Mouse (Mus musculus) monocyte, adult 5-6 weeks (primary cell): ENCODE measurements around the gene Vmn1r117. TPM values are rescaled to one million over a fixed set of nuclear protein-coding genes. Genes with fewer than 3 reads are reported as not detected.
"Not testable (repeated sequence)": the region's sequence is repeated elsewhere in the genome, so short reads cannot be mapped to it uniquely, and the experiment has no call there.

Experiments used
- ATAC-seq: fragments of 153-309, 156-312 bp; replicated peaks from 2 replicates; pipeline ENCODE4 v1.8.0; 2017; ENCODE audit warnings: mild to moderate bottlenecking; ENCODE audit not compliant: low TSS enrichment, insufficient number of reproducible peaks, severe bottlenecking, poor library complexity, low FRiP score
- total RNA-seq: library from RNA; stranded (forward); fragments of 200-1000, 200-491, 200-594 nt; gene quantifications from 3 replicates; pipeline ENCODE4 v1.2.3, GENCODE M21; 2017

Gene Vmn1r117
- not detected in 3 replicates for total RNA-seq

DNA sequence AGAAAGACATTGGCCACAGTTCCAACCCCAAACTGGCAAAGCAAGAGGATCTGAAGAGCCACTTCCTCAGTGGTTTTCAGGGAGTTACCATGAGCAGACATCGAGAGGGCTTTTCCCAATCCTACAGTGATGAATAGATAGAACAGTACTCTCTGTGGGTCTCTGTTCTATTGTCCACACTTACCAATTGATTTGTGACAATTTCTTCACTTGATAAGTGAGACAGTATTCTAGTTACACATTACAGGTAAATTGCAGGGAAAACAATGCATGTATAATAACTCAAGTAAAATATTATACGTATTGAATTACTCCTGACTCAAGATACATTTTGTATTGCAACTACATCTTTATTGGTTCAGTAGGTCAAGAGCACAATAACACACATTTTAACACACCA lies at the start of gene Vmn1r117:
Gene Vmn1r117, minus strand, starts transcription at position 101 of the 400 bp plus-strand sequence.
- ATAC-seq: not testable (repeated sequence)

DNA sequence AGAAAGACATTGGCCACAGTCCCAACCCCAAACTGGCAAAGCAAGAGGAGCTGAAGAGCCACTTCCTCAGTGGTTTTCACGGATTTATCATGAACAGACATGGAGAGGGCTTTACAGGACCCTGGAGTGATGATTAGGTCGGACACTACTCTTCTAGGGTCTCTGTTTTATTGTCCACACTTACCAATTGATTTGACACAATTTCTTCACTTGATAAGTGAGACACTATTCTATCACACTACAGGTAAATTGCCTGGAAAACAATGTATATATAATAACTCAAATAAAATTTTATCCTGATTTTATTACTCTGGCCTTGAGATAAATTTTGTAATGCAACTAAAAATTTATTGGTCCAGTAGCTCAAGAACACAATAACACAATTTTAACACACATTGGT lies 28.3 kb upstream of the Vmn1r117 start, which contains the start of gene Vmn1r118:
Gene Vmn1r118, minus strand, starts transcription at position 101 of the 400 bp plus-strand sequence.
- not testable (repeated sequence) for ATAC-seq

DNA sequence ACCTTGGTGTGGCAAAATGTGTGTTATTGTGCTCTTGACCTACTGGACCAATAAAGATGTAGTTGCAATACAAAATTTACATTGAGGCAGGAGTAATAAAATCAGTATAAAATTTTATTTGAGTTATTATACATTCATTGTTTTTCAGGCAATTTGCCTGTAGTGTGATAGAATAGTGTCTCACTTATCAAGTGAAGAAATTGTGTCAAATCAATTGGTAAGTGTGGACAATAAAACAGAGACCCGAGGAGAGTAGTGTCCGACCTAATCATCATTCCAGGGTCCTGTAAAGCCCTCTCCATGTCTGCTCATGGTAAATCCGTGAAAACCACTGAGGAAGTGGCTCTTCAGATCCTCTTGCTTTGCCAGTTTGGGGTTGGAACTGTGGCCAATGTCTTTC lies 12.0 kb downstream of the Vmn1r117 start, which contains the start of gene Vmn1r116:
Gene Vmn1r116, plus strand, starts transcription at position 301 of the 400 bp plus-strand sequence.
- ATAC-seq: not testable (repeated sequence)

- ATAC-seq: not testable (repeated sequence)
Measured at GRCm38 (mm10) chr7:20844885-20845284, 39.0 kb downstream of the Vmn1r117 start, which contains the start of gene Vmn1r115. Vmn1r115 (minus strand) TSS chr7:20844985.

Other genes starting within 250 kb of the Vmn1r117 start
- not detected in 3 replicates for gene Vmn1r107, start 215.2 kb downstream of the Vmn1r117 start, total RNA-seq
- gene Vmn1r111, start 180.9 kb downstream of the Vmn1r117 start, total RNA-seq: not detected in 3 replicates
- gene Gm10668, start 153.5 kb downstream of the Vmn1r117 start, total RNA-seq: not detected in 3 replicates
- not detected in 3 replicates for gene Vmn1r112, start 112.9 kb downstream of the Vmn1r117 start, total RNA-seq
- not detected in 3 replicates for gene Vmn1r113, start 96.8 kb downstream of the Vmn1r117 start, total RNA-seq
- gene Vmn1r114, start 71.9 kb downstream of the Vmn1r117 start, total RNA-seq: not detected in 3 replicates
- not detected in 3 replicates for gene Vmn1r115, start 39.1 kb downstream of the Vmn1r117 start, total RNA-seq
- not detected in 3 replicates for gene Vmn1r116, start 11.9 kb downstream of the Vmn1r117 start, total RNA-seq
- gene Vmn1r118, start 28.2 kb upstream of the Vmn1r117 start, total RNA-seq: not detected in 3 replicates
- not detected in 3 replicates for gene Vmn1r119, start 128.3 kb upstream of the Vmn1r117 start, total RNA-seq
- gene Vmn1r120, start 169.7 kb upstream of the Vmn1r117 start, total RNA-seq: not detected in 3 replicates
- gene Vmn1r121, start 214.4 kb upstream of the Vmn1r117 start, total RNA-seq: not detected in 3 replicates